Mouse (Mus musculus): ENCODE measurements around the gene Nthl1. TPM values are rescaled to one million over a fixed set of nuclear protein-coding genes. Genes with fewer than 3 reads are reported as not detected.
"Not testable (repeated sequence)": the region's sequence is repeated elsewhere in the genome, so short reads cannot be mapped to it uniquely, and the experiment has no call there.

Gene Nthl1
- polyA plus RNA-seq, 1 experiment from 2014 or later = 26.9 TPM

- H3K9ac ChIP-seq = no peak overlapping the region
- no peak overlapping the region for H3K27ac ChIP-seq
Observed at GRCm38 (mm10) chr17:24653967-24654710, 21.7 kb downstream of the Nthl1 start.

GRCm38 (mm10) chr17:24654969-24655368, 22.5 kb downstream of the Nthl1 start:
- 75% methylated on average over 4 of the region's 4 CpGs for WGBS
- Histone ChIP-seq H3K4me1 (peaks cover 16% of the 10 kb centered on the region), H3K36me3 (no peaks in the 10 kb centered on the region), H3K9me3 (no peaks in the 10 kb centered on the region), H3K4me3 (no peak overlapping the region), H3K9ac (no peak overlapping the region), H3K27ac (no peak overlapping the region), H3K27me3 (peaks cover 35% of the 10 kb centered on the region), H3K4me2 (replicated peaks) (no peak overlapping the region)
- no peak for ATAC-seq (ENCODE audit: insufficient number of reproducible peaks, insufficient read depth, low FRiP score, low TSS enrichment)

More at GRCm38 (mm10) chr17:24653967-24654710, 21.7 kb downstream of the Nthl1 start:
- Histone ChIP-seq H3K4me3 (peak overlapping the region; percentile 16), H3K27me3 (peaks cover 29% of the 10 kb centered on the region), H3K4me1 (peaks cover 20% of the 10 kb centered on the region), H3K4me2 (replicated peaks) (peak overlapping the region; percentile 44), H3K36me3 (no peaks in the 10 kb centered on the region), H3K9me3 (no peaks in the 10 kb centered on the region)
- WGBS = 5% methylated on average over 19 of the region's 19 CpGs
- ATAC-seq (ENCODE audit: insufficient number of reproducible peaks, insufficient read depth, low FRiP score, low TSS enrichment) = no peak; the same call in 1 of the 2 replicates

- 1% methylated on average over 47 of the region's 47 CpGs for WGBS
- peak within 1 kb of the TSS; percentile 85 for H3K4me2 ChIP-seq (replicated peaks)
- peak within 1 kb of the TSS; percentile 57 for H3K9ac ChIP-seq
- ATAC-seq (ENCODE audit: insufficient number of reproducible peaks, insufficient read depth, low FRiP score, low TSS enrichment) = no peak; the same call in 1 of the 2 replicates
- H3K4me3 ChIP-seq = peak within 1 kb of the TSS; percentile 43
- no peaks in the 10 kb centered on the region for H3K9me3 ChIP-seq
- no peaks in the 10 kb centered on the region for H3K36me3 ChIP-seq
- H3K27me3 ChIP-seq = peaks cover 45% of the 10 kb centered on the region
- peaks cover 13% of the 10 kb centered on the region; the same call in 1 of the 2 replicates for H3K4me1 ChIP-seq
- no peak within 1 kb of the TSS for H3K27ac ChIP-seq
Observed at GRCm38 (mm10) chr17:24658017-24658758, 25.7 kb downstream of the Nthl1 start, which contains the start of gene Npw. Gene Npw, minus strand, starts transcription at chr17:24658457.

DNA sequence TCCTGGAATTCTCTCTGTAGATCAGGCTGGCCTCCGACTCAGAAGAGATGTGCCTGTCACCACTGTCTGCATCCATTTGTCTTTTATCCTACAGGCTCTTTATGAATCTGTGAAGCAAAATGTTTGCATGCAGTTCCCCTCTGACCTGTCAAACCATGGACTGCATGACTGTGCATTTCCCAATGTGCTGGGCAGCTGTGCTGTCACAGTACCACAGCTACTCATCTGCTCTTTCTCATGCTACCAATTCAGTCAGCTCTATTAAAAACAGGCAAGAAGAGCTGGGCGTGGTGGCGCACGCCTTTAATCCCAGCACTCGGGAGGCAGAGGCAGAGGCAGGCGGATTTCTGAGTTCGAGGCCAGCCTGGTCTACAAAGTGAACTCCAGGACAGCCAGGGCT, 34.5 kb downstream of the Nthl1 start:
- H3K9ac ChIP-seq; H3K9me3 ChIP-seq; H3K36me3 ChIP-seq; H3K4me2 ChIP-seq (replicated peaks); H3K27me3 ChIP-seq; H3K27ac ChIP-seq; ATAC-seq (ENCODE audit: insufficient number of reproducible peaks, insufficient read depth, low FRiP score, low TSS enrichment); H3K4me3 ChIP-seq: not testable (repeated sequence)
- peaks cover 23% of the 10 kb centered on the region for H3K4me1 ChIP-seq
- WGBS = 67% methylated on average over 7 of the region's 7 CpGs

DNA sequence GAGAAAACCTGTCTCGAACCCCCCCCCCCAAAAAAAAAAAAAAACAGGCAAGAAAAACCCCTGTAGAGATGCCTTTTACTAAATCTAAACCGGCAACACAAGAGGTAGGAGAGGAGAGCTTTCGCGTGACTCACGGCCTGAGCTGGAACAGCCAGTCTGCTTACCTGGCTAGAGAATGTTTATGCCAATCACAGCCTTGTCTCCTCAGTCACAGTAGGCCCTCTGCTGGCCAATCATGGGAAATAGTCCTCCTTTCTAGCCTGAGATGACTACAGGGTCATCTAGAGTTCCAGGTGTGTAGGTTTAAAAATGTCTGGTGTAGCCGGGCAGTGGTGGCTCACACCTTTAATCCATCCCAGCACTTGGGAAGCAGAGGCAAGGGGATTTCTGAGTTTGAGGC, 34.9 kb downstream of the Nthl1 start:
- ATAC-seq (ENCODE audit: insufficient number of reproducible peaks, insufficient read depth, low FRiP score, low TSS enrichment) = no peak
- no peak overlapping the region for H3K4me2 ChIP-seq (replicated peaks)
- no peaks in the 10 kb centered on the region for H3K27me3 ChIP-seq
- no peak overlapping the region for H3K4me3 ChIP-seq
- 32% methylated on average over 6 of the region's 6 CpGs for WGBS
- H3K27ac ChIP-seq = no peak overlapping the region
- peaks cover 27% of the 10 kb centered on the region for H3K4me1 ChIP-seq
- no peak overlapping the region for H3K9ac ChIP-seq
- no peaks in the 10 kb centered on the region for H3K9me3 ChIP-seq
- H3K36me3 ChIP-seq = no peaks in the 10 kb centered on the region

GRCm38 (mm10) chr17:24669214-24669544, 36.7 kb downstream of the Nthl1 start:
- H3K27me3 ChIP-seq, H3K36me3 ChIP-seq, H3K9me3 ChIP-seq: not testable (repeated sequence)
- Histone ChIP-seq H3K4me1 (peaks cover 33% of the 10 kb centered on the region), H3K4me2 (replicated peaks) (peak overlapping the region; percentile 83), H3K27ac (peak overlapping the region; percentile 82), H3K9ac (peak overlapping the region; percentile 97), H3K4me3 (peak overlapping the region; percentile 98)
- 0 out of 2 replicates have a peak, but pooled peaks have one; percentile 18 for ATAC-seq (ENCODE audit: insufficient number of reproducible peaks, insufficient read depth, low FRiP score, low TSS enrichment)
- 10% methylated on average over 15 of the region's 15 CpGs for WGBS

- H3K9ac ChIP-seq = peak within 1 kb of the TSS; percentile 97
- H3K4me1 ChIP-seq = peaks cover 33% of the 10 kb centered on the region
- ATAC-seq (ENCODE audit: insufficient number of reproducible peaks, insufficient read depth, low FRiP score, low TSS enrichment) = peak; percentile 97
- H3K36me3 ChIP-seq = no peaks in the 10 kb centered on the region
- H3K4me2 ChIP-seq (replicated peaks) = peak within 1 kb of the TSS; percentile 83
- under 1% methylated on average over 78 of the region's 80 CpGs for WGBS
- no peaks in the 10 kb centered on the region for H3K27me3 ChIP-seq
- peak within 1 kb of the TSS; percentile 98 for H3K4me3 ChIP-seq
- H3K27ac ChIP-seq = peak within 1 kb of the TSS; percentile 82
- no peaks in the 10 kb centered on the region for H3K9me3 ChIP-seq
Observed at GRCm38 (mm10) chr17:24669545-24670245, 37.2 kb downstream of the Nthl1 start, which contains the start of gene Zfp598. Gene Zfp598, plus strand, starts transcription at chr17:24669687.

GRCm38 (mm10) chr17:24670246-24670844, 37.9 kb downstream of the Nthl1 start:
- 9% methylated on average over 8 of the region's 8 CpGs for WGBS
- Histone ChIP-seq H3K4me1 (peaks cover 33% of the 10 kb centered on the region), H3K4me2 (replicated peaks) (peak overlapping the region; percentile 83), H3K27ac (peak overlapping the region; percentile 82), H3K9me3 (no peaks in the 10 kb centered on the region), H3K9ac (peak overlapping the region; percentile 97), H3K4me3 (peak overlapping the region; percentile 98), H3K27me3 (no peaks in the 10 kb centered on the region), H3K36me3 (no peaks in the 10 kb centered on the region)
- ATAC-seq (ENCODE audit: insufficient number of reproducible peaks, insufficient read depth, low FRiP score, low TSS enrichment) = no peak

GRCm38 (mm10) chr17:24671346-24671745, 38.9 kb downstream of the Nthl1 start:
- H3K27me3 ChIP-seq = no peaks in the 10 kb centered on the region
- H3K9ac ChIP-seq = peak overlapping the region; percentile 97; the same call in 1 of the 2 replicates
- ATAC-seq (ENCODE audit: insufficient number of reproducible peaks, insufficient read depth, low FRiP score, low TSS enrichment) = no peak
- H3K9me3 ChIP-seq = no peaks in the 10 kb centered on the region
- no peak overlapping the region for H3K27ac ChIP-seq
- H3K4me3 ChIP-seq = no peak overlapping the region
- H3K4me2 ChIP-seq (replicated peaks) = peak overlapping the region; percentile 83
- peaks cover 33% of the 10 kb centered on the region for H3K4me1 ChIP-seq
- H3K36me3 ChIP-seq = peaks cover 1% of the 10 kb centered on the region; the same call in 1 of the 2 replicates
- WGBS = 64% methylated on average over 5 of the region's 5 CpGs

GRCm38 (mm10) chr17:24672141-24672540, 39.7 kb downstream of the Nthl1 start:
- Histone ChIP-seq H3K36me3 (peaks cover 9% of the 10 kb centered on the region), H3K4me1 (peaks cover 33% of the 10 kb centered on the region), H3K4me3 (0 out of 2 replicates have a peak overlapping the region, but pooled peaks have one; percentile 9), H3K9me3 (no peaks in the 10 kb centered on the region), H3K27ac (no peak overlapping the region), H3K27me3 (no peaks in the 10 kb centered on the region), H3K9ac (peak overlapping the region; percentile 27; the same call in 1 of the 2 replicates), H3K4me2 (replicated peaks) (peak overlapping the region; percentile 83)
- no peak for ATAC-seq (ENCODE audit: insufficient number of reproducible peaks, insufficient read depth, low FRiP score, low TSS enrichment)
- 16% methylated on average over 5 of the region's 5 CpGs for WGBS

GRCm38 (mm10) chr17:24674277-24674676, 41.8 kb downstream of the Nthl1 start:
- Histone ChIP-seq H3K9ac (no peak overlapping the region; the same call in 1 of the 2 replicates), H3K27me3 (no peaks in the 10 kb centered on the region), H3K36me3 (peaks cover 30% of the 10 kb centered on the region), H3K4me3 (peak overlapping the region; percentile 9; the same call in 1 of the 2 replicates), H3K4me1 (peaks cover 29% of the 10 kb centered on the region), H3K4me2 (replicated peaks) (no peak overlapping the region), H3K27ac (no peak overlapping the region), H3K9me3 (no peaks in the 10 kb centered on the region)
- WGBS = 90% methylated on average over 7 of the region's 7 CpGs
- no peak for ATAC-seq (ENCODE audit: insufficient number of reproducible peaks, insufficient read depth, low FRiP score, low TSS enrichment)
